Mouse (Mus musculus): ENCODE results near the gene Uqcc3. TPM values are rescaled to one million over a fixed set of nuclear protein-coding genes. Genes with fewer than 3 reads are reported as not detected.
A peak's percentile ranks its signal among the peaks of the same experiment; 100 is the strongest.

Uqcc3 gene
- polyA plus RNA-seq, 1 experiment = 84.6 TPM

DNA sequence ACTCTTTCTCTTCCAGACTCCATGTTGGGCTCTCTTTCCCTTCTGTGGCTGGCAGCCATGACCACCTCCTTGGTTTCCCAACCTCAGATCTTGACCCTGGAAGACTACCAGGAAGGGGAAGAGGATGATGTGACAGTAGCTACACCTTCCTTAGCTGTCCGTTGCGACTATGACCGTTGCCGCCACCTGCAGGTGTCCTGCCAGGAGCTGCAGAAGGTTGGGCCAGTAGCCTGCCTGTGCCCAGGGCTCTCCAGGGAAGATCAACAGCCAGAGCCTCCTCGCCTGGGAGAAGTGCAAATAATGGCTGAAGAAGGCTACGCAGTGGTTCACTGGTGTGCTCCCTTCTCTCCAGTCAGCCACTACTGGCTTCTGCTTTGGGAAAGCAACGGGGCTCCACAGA, 29.1 kb downstream of the Uqcc3 start:
- H3K4me3 ChIP-seq (replicated peaks) = no peak overlapping the region
- H3K4me1 ChIP-seq = peaks cover 19% of the 10 kb centered on the region
- no peaks in the 10 kb centered on the region for H3K9me3 ChIP-seq
- peaks cover 2% of the 10 kb centered on the region for H3K27me3 ChIP-seq (replicated peaks)
- TF ChIP-seq GATA1 (IDR thresholded peaks at IDR 0.05; ENCODE audit: borderline replicate concordance, low read length) = no peak
- no peak for TF ChIP-seq FLI1 (IDR thresholded peaks at IDR 0.05; ENCODE audit: low read length)
- H3K36me3 ChIP-seq (replicated peaks; ENCODE audit: low read length) = peaks cover 28% of the 10 kb centered on the region

DNA sequence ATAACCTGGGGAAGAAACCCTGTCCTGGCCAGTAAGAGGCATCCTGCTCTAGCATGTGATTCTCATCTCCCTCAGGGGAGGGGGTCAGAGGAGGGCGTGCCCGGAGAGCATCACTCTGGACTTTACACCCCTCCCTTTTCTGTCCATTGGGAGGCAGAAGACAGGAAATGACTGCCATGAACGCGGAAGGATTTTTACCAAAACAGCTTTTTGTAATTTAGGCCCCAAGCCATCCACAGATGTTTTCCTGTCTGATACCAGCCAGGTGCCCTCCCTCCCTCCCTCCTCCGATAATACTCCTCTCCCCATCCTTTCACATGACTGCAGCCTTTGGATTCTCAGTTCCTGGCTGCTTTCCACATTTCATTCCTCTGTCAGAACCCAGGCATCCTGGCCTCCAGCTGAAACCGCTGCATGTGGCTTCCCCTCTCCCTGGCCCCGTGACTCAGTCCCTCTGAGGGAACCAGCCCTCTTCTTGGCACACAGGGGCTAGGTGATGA, 30.3 kb downstream of the Uqcc3 start, which contains the start of gene Lrrn4cl:
Gene Lrrn4cl, plus strand, starts transcription at position 367 of the 500 bp plus-strand sequence.
- peaks cover 40% of the 10 kb centered on the region for H3K36me3 ChIP-seq (replicated peaks; ENCODE audit: low read length)
- no peak within 1 kb of the TSS for H3K4me3 ChIP-seq (replicated peaks)
- TF ChIP-seq GATA1 (IDR thresholded peaks at IDR 0.05; ENCODE audit: borderline replicate concordance, low read length) (no peak), FLI1 (IDR thresholded peaks at IDR 0.05; ENCODE audit: low read length) (no peak)
- H3K27me3 ChIP-seq (replicated peaks) = peaks cover 2% of the 10 kb centered on the region
- H3K4me1 ChIP-seq = peaks cover 19% of the 10 kb centered on the region
- no peaks in the 10 kb centered on the region for H3K9me3 ChIP-seq

DNA sequence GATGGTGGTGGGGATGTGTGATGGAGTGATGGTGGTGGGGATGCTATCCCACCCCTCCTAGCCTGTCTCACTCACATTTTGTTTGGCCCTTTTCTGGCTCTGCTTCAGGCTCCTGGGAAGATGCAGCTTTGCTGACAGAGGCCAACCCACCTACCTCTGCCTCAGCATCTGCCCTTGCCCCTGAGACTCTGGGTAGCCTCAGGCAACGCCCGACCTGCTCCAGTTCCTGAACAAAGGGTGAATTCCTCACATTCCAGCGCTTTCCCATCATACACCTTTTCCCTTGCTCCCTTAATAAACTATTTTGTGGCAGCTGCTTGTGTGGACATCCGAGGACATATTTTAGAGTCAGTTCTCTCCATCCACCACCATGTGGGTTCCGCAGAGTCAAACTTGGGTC, 32.4 kb downstream of the Uqcc3 start:
- Histone ChIP-seq H3K4me3 (replicated peaks) (no peak overlapping the region), H3K9me3 (no peaks in the 10 kb centered on the region), H3K27me3 (replicated peaks) (peaks cover 2% of the 10 kb centered on the region), H3K4me1 (peaks cover 23% of the 10 kb centered on the region), H3K36me3 (replicated peaks; ENCODE audit: low read length) (peaks cover 57% of the 10 kb centered on the region)
- TF ChIP-seq FLI1 (IDR thresholded peaks at IDR 0.05; ENCODE audit: low read length) = no peak
- no peak for TF ChIP-seq GATA1 (IDR thresholded peaks at IDR 0.05; ENCODE audit: borderline replicate concordance, low read length)

DNA sequence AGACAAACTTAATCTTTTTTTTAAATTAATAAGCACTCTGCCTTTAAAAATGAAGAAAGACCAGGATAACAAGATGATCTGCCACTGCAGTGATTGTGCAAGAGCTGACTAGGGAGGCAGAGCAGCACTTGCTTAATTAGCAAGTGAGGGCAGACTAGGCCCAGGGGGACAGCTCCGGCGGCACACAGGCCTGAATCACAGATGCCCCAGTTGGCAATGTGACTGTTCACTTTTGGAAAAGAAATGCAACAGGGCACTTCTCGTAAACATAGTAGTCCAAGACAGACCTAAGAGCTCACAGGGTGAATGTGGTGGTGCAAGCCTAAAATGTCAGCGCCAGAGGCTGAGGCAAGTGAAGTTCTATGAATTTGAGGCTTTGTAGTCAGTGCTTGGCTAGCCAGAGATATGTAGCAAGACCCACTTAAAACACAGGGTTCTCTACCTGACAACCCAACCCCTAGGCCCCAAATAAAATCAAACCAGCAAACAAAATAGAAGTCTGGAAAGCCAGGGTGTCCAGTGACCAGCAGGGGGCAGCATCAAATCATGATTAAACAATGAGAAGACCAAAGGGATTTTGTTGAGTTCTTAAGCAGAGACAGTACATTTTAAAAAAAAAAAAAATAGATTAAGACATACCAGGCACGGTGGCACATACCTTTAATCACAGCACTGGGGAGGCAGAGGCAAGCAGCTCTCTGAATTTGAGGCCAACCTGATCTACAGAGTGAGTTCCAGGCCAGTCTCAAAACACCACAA, 36.2 kb downstream of the Uqcc3 start:
- TF ChIP-seq FLI1 (IDR thresholded peaks at IDR 0.05; ENCODE audit: low read length) = no peak
- TF ChIP-seq GATA1 (IDR thresholded peaks at IDR 0.05; ENCODE audit: borderline replicate concordance, low read length) = no peak
- H3K36me3 ChIP-seq (replicated peaks; ENCODE audit: low read length) = peaks cover 79% of the 10 kb centered on the region

DNA sequence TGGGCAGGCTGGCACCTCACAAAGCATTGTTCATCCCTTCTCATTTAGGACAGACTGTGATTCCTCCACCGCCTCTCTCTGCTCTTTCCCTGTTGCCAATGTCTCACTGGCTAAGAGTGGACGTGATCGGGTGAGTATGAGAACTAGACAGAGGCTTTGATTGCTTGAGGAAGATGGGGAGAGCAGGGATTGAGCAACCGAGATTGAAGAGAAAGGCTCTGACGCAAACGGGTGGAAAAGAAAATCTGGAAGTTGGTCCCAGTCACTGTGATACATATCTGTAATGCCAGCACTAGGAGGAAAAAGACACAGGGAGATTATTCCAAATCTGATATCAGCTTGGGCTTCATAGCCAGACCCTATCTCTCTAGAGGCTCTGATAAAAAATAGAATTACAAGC, 37.8 kb downstream of the Uqcc3 start:
- H3K4me3 ChIP-seq (replicated peaks) = peak overlapping the region; percentile 40
- no peak for TF ChIP-seq GATA1 (IDR thresholded peaks at IDR 0.05; ENCODE audit: borderline replicate concordance, low read length)
- TF ChIP-seq FLI1 (IDR thresholded peaks at IDR 0.05; ENCODE audit: low read length) = no peak
- no peaks in the 10 kb centered on the region for H3K9me3 ChIP-seq
- H3K36me3 ChIP-seq (replicated peaks; ENCODE audit: low read length) = peaks cover 71% of the 10 kb centered on the region
- H3K27me3 ChIP-seq (replicated peaks) = no peaks in the 10 kb centered on the region
- peaks cover 50% of the 10 kb centered on the region for H3K4me1 ChIP-seq

More for the DNA sequence above, 36.2 kb downstream of the Uqcc3 start:
- no peaks in the 10 kb centered on the region for H3K9me3 ChIP-seq
- no peak overlapping the region for H3K4me3 ChIP-seq (replicated peaks)
- H3K4me1 ChIP-seq = peaks cover 35% of the 10 kb centered on the region
- no peaks in the 10 kb centered on the region for H3K27me3 ChIP-seq (replicated peaks)

DNA sequence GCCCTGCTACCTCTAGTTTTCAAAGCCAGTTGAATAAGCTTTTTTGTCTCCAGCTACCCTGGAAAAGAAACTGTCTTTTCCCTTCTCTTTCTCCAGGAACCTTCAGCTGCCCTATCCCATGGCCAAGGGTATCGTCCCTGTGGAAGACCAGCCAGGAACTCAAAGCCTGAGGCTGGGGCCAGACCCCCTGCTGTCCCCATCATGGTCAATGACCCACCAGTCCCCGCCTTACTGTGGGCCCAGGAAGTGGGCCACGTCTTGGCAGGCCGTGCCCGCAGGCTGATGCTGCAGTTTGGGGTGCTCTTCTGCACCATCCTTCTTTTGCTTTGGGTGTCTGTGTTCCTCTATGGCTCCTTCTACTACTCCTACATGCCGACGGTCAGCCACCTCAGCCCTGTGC, 39.7 kb downstream of the Uqcc3 start:
- Histone ChIP-seq H3K9me3 (no peaks in the 10 kb centered on the region), H3K27me3 (replicated peaks) (no peaks in the 10 kb centered on the region), H3K36me3 (replicated peaks; ENCODE audit: low read length) (peaks cover 55% of the 10 kb centered on the region), H3K4me3 (replicated peaks) (peak overlapping the region; percentile 94), H3K4me1 (peaks cover 62% of the 10 kb centered on the region)
- no peak for TF ChIP-seq GATA1 (IDR thresholded peaks at IDR 0.05; ENCODE audit: borderline replicate concordance, low read length)
- TF ChIP-seq FLI1 (IDR thresholded peaks at IDR 0.05; ENCODE audit: low read length) = no peak

DNA sequence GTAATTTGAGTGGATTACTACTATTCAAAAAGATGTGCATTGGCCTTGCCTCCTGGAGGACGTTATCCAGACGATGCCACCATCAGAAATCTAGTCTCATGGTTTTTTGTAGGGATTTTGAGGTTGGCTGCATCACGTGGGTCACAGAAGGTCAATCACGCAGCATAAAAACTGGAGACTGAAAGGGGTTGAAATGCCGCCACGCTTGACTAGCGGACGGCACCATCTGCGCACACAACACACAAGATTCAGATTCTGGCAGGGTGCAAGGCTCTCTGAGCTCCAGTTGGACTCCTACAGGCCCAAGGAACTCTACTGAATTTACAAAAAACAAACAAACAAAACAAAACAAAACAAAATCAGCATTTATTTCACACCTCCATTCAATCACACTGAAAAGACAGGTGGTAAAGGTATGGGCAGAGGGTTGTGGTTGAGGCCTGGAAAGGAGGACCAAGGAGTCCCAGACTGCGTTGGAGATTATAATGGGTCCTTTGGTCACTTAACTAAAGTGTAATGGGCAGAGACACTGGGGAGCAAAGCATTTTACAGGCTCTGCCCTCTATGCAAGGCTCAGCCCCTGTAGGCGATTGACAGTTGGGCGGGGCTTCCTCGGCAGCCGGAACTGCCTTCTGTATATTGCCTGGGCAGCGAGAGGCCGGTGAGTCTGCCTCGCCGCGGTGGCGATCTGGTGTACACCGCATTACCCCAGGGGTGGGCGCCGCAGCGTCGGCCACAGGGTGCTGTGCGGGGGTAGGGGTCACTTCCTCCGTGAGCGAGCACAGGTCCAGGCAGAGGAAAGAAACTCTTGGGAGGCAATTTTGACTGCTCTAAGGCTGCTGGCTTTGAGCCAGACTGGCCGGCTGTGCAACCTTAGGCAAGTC, 40.6 kb downstream of the Uqcc3 start:
- Histone ChIP-seq H3K27me3 (replicated peaks) (no peaks in the 10 kb centered on the region), H3K36me3 (replicated peaks; ENCODE audit: low read length) (peaks cover 55% of the 10 kb centered on the region), H3K4me3 (replicated peaks) (peak overlapping the region; percentile 94), H3K9me3 (no peaks in the 10 kb centered on the region), H3K4me1 (peaks cover 62% of the 10 kb centered on the region)
- no peak for TF ChIP-seq FLI1 (IDR thresholded peaks at IDR 0.05; ENCODE audit: low read length)
- TF ChIP-seq GATA1 (IDR thresholded peaks at IDR 0.05; ENCODE audit: borderline replicate concordance, low read length) = no peak

DNA sequence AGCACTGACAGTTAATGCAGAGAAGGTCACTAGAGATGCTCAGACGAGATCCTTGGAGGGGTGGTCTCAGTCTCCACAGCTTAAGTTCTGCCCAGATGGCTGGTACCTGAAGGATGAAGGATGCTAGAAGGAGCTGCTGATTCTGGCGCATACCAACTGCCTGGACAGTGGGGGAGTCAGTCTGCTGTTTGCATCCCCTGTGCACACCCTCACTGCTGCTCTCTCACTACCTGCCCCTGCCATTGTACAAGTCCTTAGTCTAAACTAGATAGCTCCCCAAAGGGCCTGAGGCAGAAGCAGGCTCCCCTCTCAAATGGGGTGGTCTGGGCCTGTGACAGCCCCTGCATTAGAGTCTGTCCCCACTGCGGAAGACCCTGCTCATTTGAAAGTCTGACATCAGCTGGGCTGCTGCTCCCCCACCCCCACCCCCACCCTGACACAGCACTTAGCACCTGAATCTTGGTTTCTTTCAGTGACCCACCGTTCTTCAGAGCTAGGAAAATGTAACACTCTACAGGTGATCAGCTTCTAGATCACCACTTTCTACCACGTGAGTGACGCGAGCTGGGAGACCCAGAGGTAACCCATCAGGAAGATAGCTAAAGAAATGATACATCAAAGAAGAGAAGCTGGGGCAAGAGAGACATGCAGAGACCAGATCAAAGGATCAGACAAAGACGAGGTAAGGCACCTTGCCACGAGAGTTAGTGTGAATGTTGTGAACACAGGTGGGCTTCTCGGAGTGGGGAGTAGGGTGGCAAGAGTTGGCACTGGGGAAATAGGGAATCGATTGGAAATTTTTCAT, 41.4 kb downstream of the Uqcc3 start, which contains the start of gene Gng3:
Gene Gng3, minus strand, starts transcription at position 92 of the 805 bp plus-strand sequence.
- Histone ChIP-seq H3K9me3 (no peaks in the 10 kb centered on the region), H3K4me3 (replicated peaks) (peak within 1 kb of the TSS; percentile 94), H3K36me3 (replicated peaks; ENCODE audit: low read length) (peaks cover 56% of the 10 kb centered on the region), H3K4me1 (peaks cover 59% of the 10 kb centered on the region), H3K27me3 (replicated peaks) (no peaks in the 10 kb centered on the region)
- TF ChIP-seq GATA1 (IDR thresholded peaks at IDR 0.05; ENCODE audit: borderline replicate concordance, low read length) (no peak), FLI1 (IDR thresholded peaks at IDR 0.05; ENCODE audit: low read length) (no peak)
